In the genomic region with DNA sequence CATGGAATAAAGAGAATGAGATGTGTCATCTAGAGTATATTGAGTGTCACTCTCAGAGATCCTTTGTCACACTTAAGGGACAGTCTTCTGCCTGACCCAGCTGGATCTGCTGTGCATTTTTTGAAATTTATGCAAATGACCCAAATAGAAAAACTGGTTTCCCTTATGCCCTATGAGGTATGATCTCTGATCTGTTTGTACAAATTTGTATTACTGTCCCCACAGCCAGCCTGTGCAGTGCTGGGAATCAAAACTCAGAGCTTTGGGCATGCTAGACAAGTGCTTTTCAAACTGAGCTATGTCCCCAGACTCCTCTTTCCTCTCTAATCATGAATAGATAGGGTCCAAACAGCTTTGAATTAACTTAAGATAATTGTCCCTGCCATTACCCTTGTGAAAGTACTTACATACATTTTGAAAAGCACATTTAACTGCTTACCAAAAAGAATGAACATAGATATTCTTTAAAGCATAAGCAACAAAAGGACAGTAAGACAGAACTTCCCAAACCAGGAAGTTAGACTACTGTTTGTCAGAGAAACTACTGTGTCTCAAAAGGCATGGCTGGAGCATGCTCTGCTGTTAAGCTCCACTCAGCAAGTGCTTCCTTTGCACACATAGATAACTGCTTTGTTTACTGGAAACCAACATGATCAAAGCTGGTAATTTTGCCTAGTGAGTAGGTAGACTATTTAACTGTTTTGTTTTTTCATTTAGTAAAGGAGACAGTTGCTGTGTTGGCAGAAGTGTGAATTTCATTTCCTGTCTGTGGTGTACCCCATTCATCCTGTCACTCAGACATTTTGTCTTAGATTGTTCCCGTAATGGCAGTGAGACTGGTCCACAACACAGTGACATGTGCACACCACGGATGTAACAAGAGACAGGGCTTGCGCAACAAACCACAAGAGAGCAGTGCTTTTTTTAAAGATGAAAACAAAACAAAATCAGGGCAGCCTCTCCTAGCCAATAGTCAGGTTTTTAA, we compare ENCODE assay signal across 8 mouse cellular contexts.
DNase-seq lines count a peak whose midpoint lies in the region; ATAC-seq and TF ChIP-seq lines count a peak whose summit lies in the region.

No protein-coding gene starts in this region.

- H3K4me3 ChIP-seq in left cerebral cortex, adult 2 months = no peak overlapping the region
- H3K4me3 ChIP-seq in heart, embryonic 14.5 days (ENCODE audit: control insufficient read depth in 1 of 2, insufficient read depth in 1 of 2, low read depth in 1 of 2, low read length in 2 of 2) = no peak overlapping the region
- H3K4me3 ChIP-seq in lung, embryonic 16.5 days (ENCODE audit: low read length) = no peak overlapping the region

- intact Hi-C loops in left cerebral cortex, adult 2 months (cut with DNase I) = no loop called here

- 0 out of 2 replicates have a peak overlapping the region, but pooled peaks have one; percentile 6 for H3K4me2 ChIP-seq in heart, embryonic 14.5 days (ENCODE audit: low read length)
- no peak overlapping the region for H3K4me2 ChIP-seq in lung, embryonic 16.5 days (ENCODE audit: low read depth, low read length)

- no peaks in the 10 kb centered on the region for H3K27me3 ChIP-seq in heart, embryonic 14.5 days (ENCODE audit: control insufficient read depth, insufficient read depth, low read length)
- no peaks in the 10 kb centered on the region for H3K27me3 ChIP-seq in lung, embryonic 16.5 days (ENCODE audit: control insufficient read depth, insufficient read depth, low read depth, low read length)

- H3K9me3 ChIP-seq in heart, embryonic 14.5 days (ENCODE audit: control insufficient read depth, low read length) = no peaks in the 10 kb centered on the region
- no peaks in the 10 kb centered on the region; the same call in 1 of the 2 replicates for H3K9me3 ChIP-seq in lung, embryonic 16.5 days (ENCODE audit: control insufficient read depth, low read length)

- peaks cover 5 to 29% of the 10 kb centered on the region in 2 experiments; a peak in 3 of 4 replicates for H3K4me1 ChIP-seq in heart, embryonic 14.5 days (ENCODE audit: control insufficient read depth in 2 of 2, insufficient read depth in 2 of 2, low read length in 2 of 2)
- H3K4me1 ChIP-seq in lung, embryonic 16.5 days (replicated peaks; ENCODE audit: control insufficient read depth, insufficient read depth, low read length) = peaks cover 23% of the 10 kb centered on the region

- WGBS in heart, embryonic 14.5 days = 37% methylated on average over 3 of the region's 3 CpGs
- WGBS in lung, embryonic 16.5 days = 36% methylated on average over 3 of the region's 3 CpGs

- H3K9ac ChIP-seq in heart, embryonic 14.5 days (ENCODE audit: low read length) = 0 out of 2 replicates have a peak overlapping the region, but pooled peaks have one; percentile 40
- no peak overlapping the region for H3K9ac ChIP-seq in lung, embryonic 16.5 days (ENCODE audit: low read length)

- TF ChIP-seq CTCF in left cerebral cortex, adult 2 months (IDR thresholded peaks at IDR 0.05) = no peak

- peak overlapping the region; percentile 48; the same call in 1 of the 2 replicates for H3K27ac ChIP-seq in left cerebral cortex, adult 2 months
- H3K27ac ChIP-seq in heart, embryonic 14.5 days (replicated peaks in 1 of 2; ENCODE audit: control insufficient read depth in 1 of 2, insufficient read depth in 1 of 2, low read depth in 2 of 2, low read length in 2 of 2) = peak overlapping the region; percentile 65 to 67
- H3K27ac ChIP-seq in lung, embryonic 16.5 days (ENCODE audit: low read length) = peak overlapping the region; percentile 37

- no peaks in the 10 kb centered on the region for H3K36me3 ChIP-seq in heart, embryonic 14.5 days (ENCODE audit: control insufficient read depth, insufficient read depth, low read length)
- H3K36me3 ChIP-seq in lung, embryonic 16.5 days (ENCODE audit: control insufficient read depth, insufficient read depth, low read length) = 0 out of 2 replicates have a peak, but pooled peaks cover 2% of the 10 kb centered on the region

- ATAC-seq in heart, embryonic 14.5 days (ENCODE audit: insufficient number of reproducible peaks, insufficient read depth, low FRiP score, low read depth) = no peak
- 0 out of 2 replicates have a peak, but pooled peaks have one; percentile 54 for ATAC-seq in lung, embryonic 16.5 days (ENCODE audit: low read depth)

- no peak for DNase-seq in left cerebral cortex, adult 2 months (ENCODE audit: extremely low spot score in 1 of 2, low spot score in 2 of 2)
- DNase-seq in left cerebral cortex, adult 11 months (ENCODE audit: low spot score) = no peak
- peak; percentile 85 for DNase-seq in adipocyte (ENCODE audit: low spot score)
- DNase-seq in thymus, postnatal 10 days (ENCODE audit: low spot score in 2 of 2) = peak; percentile 41 to 48
- DNase-seq in testis, postnatal 10 days (ENCODE audit: low spot score) = no peak
- DNase-seq in retina, postnatal 1 day = no peak

Comparison
In these comparisons a context has a peak if more than half of its experiments do, and no peak if none do; other contexts are left out.
1. DNase-seq: peak in adipocyte (single experiment) and thymus, postnatal 10 days (2 of 2); none in left cerebral cortex, adult 2 months (0 of 2), left cerebral cortex, adult 11 months (single experiment), testis, postnatal 10 days (single experiment) and retina, postnatal 1 day (single experiment).
2. Peak in every context shown above with its lines, with median percentiles within 50 percentile points of each other: H3K27ac ChIP-seq.